Mouse (Mus musculus) limb, embryonic 11.5 days (tissue): ENCODE measurements around the gene Tmprss11g. TPM values are rescaled to one million over a fixed set of nuclear protein-coding genes. Genes with fewer than 3 reads are reported as not detected.

Experiments used
- ATAC-seq: fragments of 200-750 bp; cut with Nextera tagmentation; 2 replicates; pipeline ENCODE4 v1.8.0; 2017; ENCODE audit warnings: low read depth; ENCODE audit not compliant: insufficient number of reproducible peaks, low FRiP score, low TSS enrichment
- DNase-seq: peaks from one replicate; pipeline ENCODE4 v3.0.0-alpha.2; 2015; ENCODE audit warnings: low spot score
- H3K27ac ChIP-seq: fragments of 300-500 bp; sonication (generic); replicated peaks from 2 replicates; pipeline ENCODE4 v1.5.1; 2014; ENCODE audit warnings: low read depth, mild to moderate bottlenecking, low read length
- H3K27me3 ChIP-seq: fragments of 300-500 bp; sonication (generic); 2 replicates; pipeline ENCODE4 v1.6.1; 2014; ENCODE audit warnings: mild to moderate bottlenecking, low read length, mixed read lengths; ENCODE audit not compliant: control insufficient read depth, insufficient read depth
- H3K36me3 ChIP-seq: fragments of 300-500 bp; sonication (generic); 2 replicates; pipeline ENCODE4 v1.6.1; 2014; ENCODE audit warnings: mild to moderate bottlenecking, low read length, moderate library complexity, mixed read lengths; ENCODE audit not compliant: control insufficient read depth, insufficient read depth
- H3K4me1 ChIP-seq: fragments of 300-500 bp; sonication (generic); 2 replicates; pipeline ENCODE4 v1.6.1; 2014; ENCODE audit warnings: low read length, mixed read lengths; ENCODE audit not compliant: control insufficient read depth, insufficient read depth
- H3K4me2 ChIP-seq: fragments of 300-500 bp; sonication (generic); 2 replicates; pipeline ENCODE4 v1.6.1; 2014; ENCODE audit warnings: low read depth, mild to moderate bottlenecking, moderate library complexity; ENCODE audit not compliant: severe bottlenecking
- H3K4me3 ChIP-seq: fragments of 300-500 bp; sonication (generic); 2 replicates; pipeline ENCODE4 v1.5.1; 2014; ENCODE audit warnings: low read depth, low read length
- H3K9ac ChIP-seq: fragments of 300-500 bp; sonication (generic); 2 replicates; pipeline ENCODE4 v1.6.1; 2014; ENCODE audit warnings: mild to moderate bottlenecking, low read length
- H3K9me3 ChIP-seq: fragments of 300-500 bp; sonication (generic); 2 replicates; pipeline ENCODE4 v1.6.1; 2016; ENCODE audit warnings: low read length; ENCODE audit not compliant: control insufficient read depth
- WGBS: fragments of 180-500 bp; shearing (Covaris S2); extraction: QIAGEN DNeasy Blood & Tissue Kit; methylation state at CpG from one replicate; pipeline ENCODE4 v1.1.7; 2014; 5-methylcytosine and 5-hydroxymethylcytosine counted together
- polyA plus RNA-seq: library from polyadenylated mRNA; unstranded; fragments of >200 nt; fragmentation: Nextera tagmentation; extraction: Ambion mirVana; gene quantifications from 2 replicates; pipeline ENCODE4 v1.2.1, GENCODE M21; 2014

Gene Tmprss11g
- not detected in 2 replicates for polyA plus RNA-seq

- 78% methylated on average over 9 of the region's 9 CpGs for WGBS
- no peak within 1 kb of the TSS for H3K27ac ChIP-seq
- no peak for ATAC-seq
- H3K4me1 ChIP-seq: no peaks in the 10 kb centered on the region
- no peak for DNase-seq
- no peaks in the 10 kb centered on the region for H3K9me3 ChIP-seq
- H3K36me3 ChIP-seq: no peaks in the 10 kb centered on the region
- no peak within 1 kb of the TSS for H3K4me3 ChIP-seq
- no peak within 1 kb of the TSS for H3K4me2 ChIP-seq
- H3K27me3 ChIP-seq: no peaks in the 10 kb centered on the region
- no peak within 1 kb of the TSS for H3K9ac ChIP-seq
These were observed at the start of gene Tmprss11g for GRCm38 (mm10) chr5:86518500-86518899. TSS of gene Tmprss11g (minus strand) at chr5:86518600.

GRCm38 (mm10) chr5:86546693-86547092 lies 28.3 kb upstream of the Tmprss11g start:
- 89% methylated on average over 2 of the region's 2 CpGs for WGBS
- ATAC-seq (no peak), DNase-seq (no peak)
- Histone ChIP-seq H3K4me1 (no peaks in the 10 kb centered on the region), H3K27ac (no peak overlapping the region), H3K9me3 (no peaks in the 10 kb centered on the region), H3K36me3 (no peaks in the 10 kb centered on the region), H3K27me3 (no peaks in the 10 kb centered on the region), H3K4me3 (no peak overlapping the region), H3K9ac (no peak overlapping the region), H3K4me2 (no peak overlapping the region)

- Histone ChIP-seq H3K9ac (no peak overlapping the region), H3K27me3 (no peaks in the 10 kb centered on the region), H3K9me3 (no peaks in the 10 kb centered on the region), H3K4me3 (no peak overlapping the region), H3K36me3 (no peaks in the 10 kb centered on the region), H3K4me2 (no peak overlapping the region), H3K4me1 (no peaks in the 10 kb centered on the region), H3K27ac (no peak overlapping the region)
- DNase-seq (no peak), ATAC-seq (no peak)
- WGBS: 81% methylated on average over 3 of the region's 3 CpGs
These were observed 22.2 kb upstream of the Tmprss11g start for GRCm38 (mm10) chr5:86540601-86541000.

- H3K27ac ChIP-seq: no peak overlapping the region
- no peak for DNase-seq
- no peak overlapping the region for H3K9ac ChIP-seq
- H3K9me3 ChIP-seq: no peaks in the 10 kb centered on the region
- no peaks in the 10 kb centered on the region for H3K36me3 ChIP-seq
- no peaks in the 10 kb centered on the region for H3K4me1 ChIP-seq
- ATAC-seq: no peak
- H3K4me3 ChIP-seq: no peak overlapping the region
- WGBS: 55% methylated on average over 2 of the region's 2 CpGs
- no peaks in the 10 kb centered on the region for H3K27me3 ChIP-seq
- H3K4me2 ChIP-seq: no peak overlapping the region
These were observed 10.3 kb upstream of the Tmprss11g start for GRCm38 (mm10) chr5:86528725-86529124.

- 91% methylated on average over 5 of the region's 5 CpGs for WGBS
- ATAC-seq: no peak
- H3K4me1 ChIP-seq: no peaks in the 10 kb centered on the region
These were observed 6.9 kb downstream of the Tmprss11g start for GRCm38 (mm10) chr5:86511538-86511937.

GRCm38 (mm10) chr5:86493453-86493852 lies 24.9 kb downstream of the Tmprss11g start:
- DNase-seq (no peak), ATAC-seq (no peak)
- H3K4me2 ChIP-seq: no peak overlapping the region
- H3K9me3 ChIP-seq: no peaks in the 10 kb centered on the region
- H3K36me3 ChIP-seq: no peaks in the 10 kb centered on the region
- WGBS: 86% methylated on average over 1 of the region's 1 CpGs
- H3K4me3 ChIP-seq: no peak overlapping the region
- no peaks in the 10 kb centered on the region for H3K4me1 ChIP-seq
- H3K9ac ChIP-seq: no peak overlapping the region
- H3K27me3 ChIP-seq: no peaks in the 10 kb centered on the region
- H3K27ac ChIP-seq: no peak overlapping the region

More at GRCm38 (mm10) chr5:86511538-86511937, 6.9 kb downstream of the Tmprss11g start:
- Histone ChIP-seq H3K27ac (no peak overlapping the region), H3K36me3 (no peaks in the 10 kb centered on the region), H3K4me2 (no peak overlapping the region), H3K9ac (no peak overlapping the region), H3K9me3 (no peaks in the 10 kb centered on the region), H3K27me3 (no peaks in the 10 kb centered on the region), H3K4me3 (no peak overlapping the region)
- DNase-seq: no peak

- Histone ChIP-seq H3K4me3 (no peak overlapping the region), H3K9ac (no peak overlapping the region), H3K27me3 (no peaks in the 10 kb centered on the region), H3K4me2 (no peak overlapping the region), H3K4me1 (no peaks in the 10 kb centered on the region), H3K9me3 (no peaks in the 10 kb centered on the region), H3K27ac (no peak overlapping the region), H3K36me3 (no peaks in the 10 kb centered on the region)
- DNase-seq (no peak), ATAC-seq (no peak)
- WGBS: 80% methylated on average over 2 of the region's 2 CpGs
These were observed 35.8 kb downstream of the Tmprss11g start for GRCm38 (mm10) chr5:86482562-86482961.

- Histone ChIP-seq H3K27ac (no peak overlapping the region), H3K4me3 (no peak overlapping the region), H3K27me3 (no peaks in the 10 kb centered on the region), H3K36me3 (no peaks in the 10 kb centered on the region), H3K4me1 (no peaks in the 10 kb centered on the region), H3K9ac (no peak overlapping the region), H3K4me2 (no peak overlapping the region), H3K9me3 (no peaks in the 10 kb centered on the region)
- no peak for ATAC-seq
- 82% methylated on average over 1 of the region's 1 CpGs for WGBS
- DNase-seq: no peak
These were observed 36.4 kb downstream of the Tmprss11g start for GRCm38 (mm10) chr5:86482031-86482430.

GRCm38 (mm10) chr5:86473859-86474258 lies 44.5 kb downstream of the Tmprss11g start:
- Histone ChIP-seq H3K9me3 (no peaks in the 10 kb centered on the region), H3K36me3 (no peaks in the 10 kb centered on the region), H3K4me1 (no peaks in the 10 kb centered on the region), H3K9ac (no peak overlapping the region), H3K4me2 (no peak overlapping the region), H3K27me3 (no peaks in the 10 kb centered on the region), H3K27ac (no peak overlapping the region), H3K4me3 (no peak overlapping the region)
- no peak for DNase-seq
- no peak for ATAC-seq
- WGBS: 89% methylated on average over 9 of the region's 9 CpGs
